Mouse (Mus musculus): ENCODE data around the gene Gm4131. TPM values are rescaled to one million over a fixed set of nuclear protein-coding genes. Genes with fewer than 3 reads are reported as not detected.

The Gm4131 gene
- total RNA-seq, 2 experiments from 2014 or later, result not detected

Other genes starting within 250 kb of the Gm4131 start
- gene Gucy1b2, start 110.6 kb downstream of the Gm4131 start, total RNA-seq (2021), result under 1 TPM; 0.50 to 0.51 TPM
- 10 to 100 TPM; 13.6 to 13.9 TPM for gene Fam124a, start 11.2 kb downstream of the Gm4131 start, total RNA-seq (2021)
- gene Serpine3, start 96.7 kb upstream of the Gm4131 start, total RNA-seq (2021), result not detected
- gene Ints6, start 194.2 kb upstream of the Gm4131 start, total RNA-seq (2021), result 10 to 100 TPM; 36.7 to 45.7 TPM